Mouse (Mus musculus) heart, adult 10 weeks (tissue): ENCODE measurements around the gene Zbtb40. TPM values are rescaled to one million over a fixed set of nuclear protein-coding genes. Genes with fewer than 3 reads are reported as not detected.

Source experiments
- polyA plus RNA-seq: library from polyadenylated mRNA; stranded (reverse); fragments of 350-450 nt; fragmentation: Illumina TruSeq; extraction: RNeasy Lipid Tissue Mini Kit (QIAGEN cat#74804); gene quantifications from one replicate; pipeline ENCODE4 v1.2.3, GENCODE M21; 2014; ENCODE audit warnings: low read depth, low replicate concordance

Zbtb40 gene
- 5.2 TPM for polyA plus RNA-seq

DNA sequence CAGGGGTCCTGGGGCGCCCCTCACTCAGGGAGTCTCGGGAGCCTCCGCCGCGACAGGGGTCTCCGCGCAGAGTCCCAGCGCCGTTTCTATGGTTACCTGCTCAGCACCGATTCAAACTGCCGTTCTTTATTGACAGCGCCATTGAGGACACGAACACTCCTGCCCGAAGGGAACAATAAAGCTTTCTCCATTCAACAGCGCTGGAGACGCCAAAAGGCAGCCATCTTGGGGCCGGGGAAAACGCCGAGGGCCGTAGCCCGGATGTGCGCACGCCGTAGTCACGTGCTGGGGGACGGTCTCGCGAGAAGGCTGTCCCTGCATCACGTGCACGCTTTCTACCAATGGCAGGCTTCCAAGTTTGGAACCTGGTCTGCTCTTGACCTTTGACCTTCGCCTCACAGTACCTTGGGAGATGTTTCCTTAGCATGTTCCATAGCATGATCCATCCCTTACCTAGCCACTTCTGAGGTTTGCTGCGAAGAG lies at the start of gene Zbtb40:
TSS of gene Zbtb40 (minus strand) at position 252 of the 483 bp plus-strand sequence.

DNA sequence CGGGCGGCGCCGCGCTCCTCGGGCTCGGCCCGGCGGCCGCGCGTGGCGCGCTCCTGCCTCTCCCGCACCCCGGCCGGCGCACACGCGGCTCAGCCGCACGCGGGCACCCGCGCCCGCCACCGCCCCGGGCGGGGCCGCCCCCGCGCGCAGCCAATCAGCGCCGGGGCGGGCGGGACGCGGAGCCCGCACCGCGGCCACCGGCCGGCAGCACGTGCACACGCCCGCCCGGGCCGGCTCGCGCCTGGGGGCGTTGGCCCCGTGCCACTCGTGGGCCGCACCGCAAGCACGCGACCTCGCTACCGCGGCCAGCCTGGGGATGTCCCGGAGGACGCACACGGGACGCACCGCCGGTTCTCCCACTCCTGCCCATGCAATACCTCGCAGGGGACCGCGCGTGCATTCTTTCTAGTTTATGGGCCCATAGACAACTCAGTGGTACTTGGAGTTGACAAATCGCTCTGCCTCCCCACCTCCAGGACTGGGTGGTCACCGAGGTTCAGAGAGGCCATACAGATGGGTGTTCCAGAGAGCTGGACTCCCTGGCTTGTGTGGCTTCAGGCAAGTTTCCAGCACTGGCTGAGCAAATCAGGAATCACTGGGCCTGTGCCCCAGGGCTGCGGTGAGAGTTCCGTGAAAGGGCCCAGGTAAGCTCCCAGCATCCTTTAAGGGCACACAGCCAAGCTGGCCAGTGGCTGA lies 91.7 kb downstream of the Zbtb40 start, which contains the start of gene Epha8:
TSS of gene Epha8 (minus strand) at position 66 of the 696 bp plus-strand sequence.

Other genes with a start within 250 kb of the Zbtb40 start
- gene Ephb2, start 212.8 kb downstream of the Zbtb40 start, polyA plus RNA-seq = 0.58 TPM
- gene C1qb, start 162.6 kb downstream of the Zbtb40 start, polyA plus RNA-seq = 68.4 TPM
- gene C1qc, start 155.7 kb downstream of the Zbtb40 start, polyA plus RNA-seq = 62.2 TPM
- 70.0 TPM for gene C1qa, start 150.0 kb downstream of the Zbtb40 start, polyA plus RNA-seq
- gene Epha8, start 92.0 kb downstream of the Zbtb40 start, polyA plus RNA-seq = not detected
- gene Wnt4, start 228.7 kb upstream of the Zbtb40 start, polyA plus RNA-seq = 0.24 TPM